Mouse (Mus musculus): ENCODE measurements at regions not wholly inside any gene's neighbourhood (a gene's known extent, or its start where the extent isn't known, plus 50 kb on each side); places are given as distances from the start of the nearest gene placed in this dataset.

- no peaks in the 10 kb centered on the region for H3K4me1 ChIP-seq
- no peak overlapping the region for H3K4me3 ChIP-seq
- H3K27ac ChIP-seq (replicated peaks), result no peak overlapping the region
- H3K9me3 ChIP-seq, result no peaks in the 10 kb centered on the region
- 59% methylated on average over 4 of the region's 4 CpGs for WGBS
- no peaks in the 10 kb centered on the region for H3K36me3 ChIP-seq (replicated peaks)
- H3K27me3 ChIP-seq (replicated peaks; ENCODE audit: low read depth, poor library complexity, severe bottlenecking), result no peaks in the 10 kb centered on the region
- no peak for DNase-seq (ENCODE audit: low spot score)
Observed at GRCm38 (mm10) chr3:42154909-42155308, 412.5 kb downstream of the D3Ertd751e start.

GRCm38 (mm10) chr3:42163666-42164065, 421.3 kb downstream of the D3Ertd751e start:
- no peaks in the 10 kb centered on the region for H3K36me3 ChIP-seq (replicated peaks)
- H3K9me3 ChIP-seq, result no peaks in the 10 kb centered on the region
- H3K27me3 ChIP-seq (replicated peaks; ENCODE audit: low read depth, poor library complexity, severe bottlenecking), result no peaks in the 10 kb centered on the region
- WGBS, result 69% methylated on average over 3 of the region's 3 CpGs
- DNase-seq (ENCODE audit: low spot score), result no peak
- H3K4me3 ChIP-seq, result no peak overlapping the region
- no peaks in the 10 kb centered on the region for H3K4me1 ChIP-seq
- H3K27ac ChIP-seq (replicated peaks), result no peak overlapping the region

DNA sequence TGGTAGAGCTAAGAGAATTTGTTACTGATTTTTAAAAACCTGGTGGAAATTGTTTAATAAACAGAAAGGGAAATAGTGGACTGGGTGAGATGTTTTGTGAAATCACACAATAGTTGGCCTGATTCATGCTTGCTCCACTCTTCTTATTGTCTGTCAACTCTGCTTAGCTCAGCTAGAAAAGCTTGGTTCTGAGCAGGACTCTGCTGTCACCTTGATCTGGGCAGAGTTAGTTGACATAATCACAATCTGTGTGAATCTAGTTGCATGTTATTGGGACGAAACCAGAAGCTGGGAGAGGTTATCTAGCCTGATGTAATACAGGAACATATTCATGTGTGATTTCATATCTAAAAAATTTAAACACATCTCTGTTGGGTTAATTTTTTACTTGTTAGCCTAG, 456.8 kb downstream of the D3Ertd751e start:
- H3K4me3 ChIP-seq, result no peak overlapping the region
- H3K27ac ChIP-seq (replicated peaks), result no peak overlapping the region
- H3K27me3 ChIP-seq (replicated peaks; ENCODE audit: low read depth, poor library complexity, severe bottlenecking), result no peaks in the 10 kb centered on the region
- 80% methylated on average over 1 of the region's 1 CpGs for WGBS
- no peak for DNase-seq (ENCODE audit: low spot score)
- H3K36me3 ChIP-seq (replicated peaks), result no peaks in the 10 kb centered on the region
- no peaks in the 10 kb centered on the region for H3K4me1 ChIP-seq
- no peaks in the 10 kb centered on the region for H3K9me3 ChIP-seq

DNA sequence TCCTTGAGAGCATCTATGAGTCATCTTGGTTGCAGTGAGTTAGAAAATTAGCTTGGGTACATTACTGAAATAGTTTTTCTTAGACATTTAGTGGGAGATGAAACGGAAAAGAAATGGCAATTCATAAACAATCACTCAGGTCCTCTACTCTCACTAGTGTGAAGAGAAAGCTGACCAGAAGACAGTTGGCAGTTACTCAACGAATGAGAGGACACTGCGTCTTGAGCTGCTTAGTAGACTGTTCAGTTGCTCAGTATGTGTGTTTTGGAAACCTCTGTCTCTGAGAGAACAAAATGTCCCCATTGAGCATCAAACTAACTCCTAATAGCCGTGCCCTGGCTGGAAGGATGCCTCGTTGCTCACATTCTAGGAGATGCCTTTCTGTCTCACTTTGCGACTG, 459.0 kb downstream of the D3Ertd751e start:
- no peak for DNase-seq (ENCODE audit: low spot score)
- H3K4me1 ChIP-seq, result no peaks in the 10 kb centered on the region
- no peaks in the 10 kb centered on the region for H3K36me3 ChIP-seq (replicated peaks)
- H3K27ac ChIP-seq (replicated peaks), result no peak overlapping the region
- no peaks in the 10 kb centered on the region for H3K27me3 ChIP-seq (replicated peaks; ENCODE audit: low read depth, poor library complexity, severe bottlenecking)
- 91% methylated on average over 6 of the region's 6 CpGs for WGBS
- no peaks in the 10 kb centered on the region for H3K9me3 ChIP-seq
- H3K4me3 ChIP-seq, result no peak overlapping the region

GRCm38 (mm10) chr3:42205640-42206039, 463.2 kb downstream of the D3Ertd751e start:
- DNase-seq (ENCODE audit: low spot score), result no peak
- Histone ChIP-seq H3K9me3 (no peaks in the 10 kb centered on the region), H3K36me3 (replicated peaks) (no peaks in the 10 kb centered on the region), H3K4me3 (no peak overlapping the region), H3K27ac (replicated peaks) (no peak overlapping the region), H3K4me1 (no peaks in the 10 kb centered on the region), H3K27me3 (replicated peaks; ENCODE audit: low read depth, poor library complexity, severe bottlenecking) (no peaks in the 10 kb centered on the region)
- WGBS, result 92% methylated on average over 4 of the region's 4 CpGs

DNA sequence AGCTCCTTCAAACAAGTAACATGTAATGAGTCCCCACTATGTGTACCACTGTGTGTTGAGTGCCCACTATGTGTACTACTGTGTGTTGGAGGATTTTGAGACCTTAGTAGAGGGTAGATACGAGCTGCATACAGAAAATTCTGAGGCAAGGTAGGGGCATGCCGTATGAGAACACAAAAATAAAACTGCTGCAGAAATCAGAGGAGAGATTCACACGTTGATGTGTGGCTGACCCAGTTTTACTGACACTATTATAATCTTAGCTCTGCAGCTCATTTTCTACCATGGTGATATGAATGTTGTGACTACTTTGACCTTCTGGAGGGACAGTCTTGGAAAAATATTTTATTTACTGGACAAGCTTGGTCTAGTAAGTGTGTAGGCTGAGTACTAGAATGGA, 469.0 kb downstream of the D3Ertd751e start:
- Histone ChIP-seq H3K27ac (replicated peaks) (no peak overlapping the region), H3K4me3 (no peak overlapping the region), H3K4me1 (no peaks in the 10 kb centered on the region), H3K9me3 (no peaks in the 10 kb centered on the region), H3K27me3 (replicated peaks; ENCODE audit: low read depth, poor library complexity, severe bottlenecking) (no peaks in the 10 kb centered on the region), H3K36me3 (replicated peaks) (no peaks in the 10 kb centered on the region)
- 83% methylated on average over 3 of the region's 3 CpGs for WGBS
- no peak for DNase-seq (ENCODE audit: low spot score)

GRCm38 (mm10) chr3:42212456-42212855, 470.0 kb downstream of the D3Ertd751e start:
- Histone ChIP-seq H3K9me3 (no peaks in the 10 kb centered on the region), H3K36me3 (replicated peaks) (no peaks in the 10 kb centered on the region), H3K4me3 (no peak overlapping the region), H3K27me3 (replicated peaks; ENCODE audit: low read depth, poor library complexity, severe bottlenecking) (no peaks in the 10 kb centered on the region), H3K27ac (replicated peaks) (no peak overlapping the region), H3K4me1 (no peaks in the 10 kb centered on the region)
- no peak for DNase-seq (ENCODE audit: low spot score)
- WGBS, result 82% methylated on average over 5 of the region's 5 CpGs

GRCm38 (mm10) chr3:42213163-42213562, 470.8 kb downstream of the D3Ertd751e start:
- H3K27ac ChIP-seq (replicated peaks), result no peak overlapping the region
- H3K4me3 ChIP-seq, result no peak overlapping the region
- H3K9me3 ChIP-seq, result no peaks in the 10 kb centered on the region
- H3K27me3 ChIP-seq (replicated peaks; ENCODE audit: low read depth, poor library complexity, severe bottlenecking), result no peaks in the 10 kb centered on the region
- 81% methylated on average over 6 of the region's 6 CpGs for WGBS
- H3K36me3 ChIP-seq (replicated peaks), result no peaks in the 10 kb centered on the region
- H3K4me1 ChIP-seq, result no peaks in the 10 kb centered on the region
- no peak for DNase-seq (ENCODE audit: low spot score)

DNA sequence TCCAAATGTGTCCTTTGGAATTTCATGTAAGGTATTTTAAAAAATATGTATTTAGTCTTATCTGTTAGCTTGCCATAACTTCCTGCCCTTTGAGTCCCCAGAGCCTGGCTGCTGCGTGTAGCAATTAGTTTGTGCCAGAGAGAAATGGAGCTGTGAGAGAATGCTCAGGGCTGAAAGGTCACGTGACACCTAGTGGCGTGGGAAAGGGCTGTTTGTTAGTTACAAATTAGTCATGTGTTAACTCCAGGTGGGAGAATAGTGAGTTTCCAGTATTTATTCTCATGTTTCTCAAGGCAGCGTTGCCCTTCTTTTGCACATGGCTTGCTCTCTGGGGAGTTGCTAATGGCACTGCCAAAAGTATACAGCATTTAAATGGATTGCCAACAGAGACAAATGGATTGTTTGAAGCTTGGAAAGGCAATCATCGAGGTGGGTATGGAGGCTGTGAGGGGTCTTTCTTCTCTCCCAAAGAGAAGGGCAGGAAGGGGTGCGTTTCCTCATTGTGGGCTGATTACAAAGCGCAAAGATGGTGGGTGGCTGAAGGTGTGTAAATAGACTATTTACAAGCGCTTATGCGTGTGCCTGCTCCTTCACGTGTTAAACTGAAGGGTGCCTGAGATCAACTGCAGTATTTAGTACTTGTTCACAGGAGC, 472.3 kb downstream of the D3Ertd751e start:
- H3K36me3 ChIP-seq (replicated peaks), result no peaks in the 10 kb centered on the region
- H3K4me1 ChIP-seq, result no peaks in the 10 kb centered on the region
- 70% methylated on average over 10 of the region's 10 CpGs for WGBS
- DNase-seq (ENCODE audit: low spot score), result peak; percentile 11
- no peaks in the 10 kb centered on the region for H3K9me3 ChIP-seq
- H3K4me3 ChIP-seq, result no peak overlapping the region
- no peak overlapping the region for H3K27ac ChIP-seq (replicated peaks)
- no peaks in the 10 kb centered on the region for H3K27me3 ChIP-seq (replicated peaks; ENCODE audit: low read depth, poor library complexity, severe bottlenecking)

DNA sequence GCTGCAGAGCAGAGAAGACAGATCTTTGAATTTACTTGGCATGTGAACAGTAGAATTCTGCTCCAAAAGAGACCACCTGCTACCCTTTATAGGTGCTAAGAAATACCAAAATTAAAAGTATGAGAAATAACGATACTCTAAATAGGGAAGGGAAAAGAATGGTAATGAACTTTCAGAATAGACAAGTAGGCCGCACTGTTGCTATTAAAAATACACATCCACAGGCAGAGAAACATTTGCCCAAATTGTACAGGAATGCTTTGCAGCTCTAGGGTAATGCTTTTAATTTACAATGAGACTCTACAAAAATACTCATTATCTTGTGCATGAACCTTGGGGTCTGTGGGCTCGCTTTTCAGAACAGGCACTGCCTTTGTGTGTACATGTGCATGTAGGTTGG, 476.3 kb downstream of the D3Ertd751e start:
- Histone ChIP-seq H3K36me3 (replicated peaks) (no peaks in the 10 kb centered on the region), H3K27me3 (replicated peaks; ENCODE audit: low read depth, poor library complexity, severe bottlenecking) (no peaks in the 10 kb centered on the region), H3K4me1 (no peaks in the 10 kb centered on the region), H3K9me3 (no peaks in the 10 kb centered on the region), H3K27ac (replicated peaks) (no peak overlapping the region), H3K4me3 (no peak overlapping the region)
- no peak for DNase-seq (ENCODE audit: low spot score)
- WGBS, result 89% methylated on average over 3 of the region's 3 CpGs

DNA sequence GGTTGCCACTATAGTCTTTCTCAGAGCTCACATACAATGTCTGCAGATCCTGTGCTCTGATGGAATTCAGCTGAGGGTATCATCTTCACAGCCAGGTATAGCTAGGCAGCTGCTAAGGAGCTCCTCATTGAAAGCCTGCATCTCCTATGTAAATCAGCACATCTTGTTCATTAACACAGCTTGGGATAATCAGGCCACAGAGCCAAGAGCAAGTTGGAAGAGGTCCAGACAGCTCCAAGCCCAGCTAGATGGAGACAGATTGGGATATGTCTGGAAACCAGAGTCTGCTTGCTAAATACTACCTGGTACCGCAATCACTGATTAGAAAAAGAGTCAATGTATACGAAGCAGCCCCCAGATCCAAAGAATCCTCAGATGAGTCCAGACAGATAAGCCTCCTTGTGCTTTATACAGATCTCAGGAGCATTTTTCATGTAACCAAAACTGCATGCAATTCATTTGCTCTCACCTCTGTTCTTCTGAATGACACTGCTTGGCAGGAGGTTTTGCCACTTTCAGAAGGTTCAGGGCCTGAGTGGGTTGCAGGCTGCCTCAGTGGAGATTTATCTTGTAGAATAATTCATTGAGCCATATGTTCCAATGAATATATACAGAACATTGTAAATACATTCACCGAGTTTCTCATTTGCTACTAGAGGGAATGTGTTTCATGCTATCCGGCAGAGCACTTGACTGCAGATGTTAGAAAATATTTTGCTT, 485.4 kb downstream of the D3Ertd751e start:
- Histone ChIP-seq H3K36me3 (replicated peaks) (no peaks in the 10 kb centered on the region), H3K9me3 (0 out of 2 replicates have a peak, but pooled peaks cover 2% of the 10 kb centered on the region), H3K27ac (replicated peaks) (no peak overlapping the region), H3K4me3 (no peak overlapping the region), H3K27me3 (replicated peaks; ENCODE audit: low read depth, poor library complexity, severe bottlenecking) (no peaks in the 10 kb centered on the region), H3K4me1 (no peaks in the 10 kb centered on the region)
- WGBS, result 90% methylated on average over 4 of the region's 4 CpGs
- DNase-seq (ENCODE audit: low spot score), result no peak

- Histone ChIP-seq H3K4me3 (no peak overlapping the region), H3K27ac (replicated peaks) (no peak overlapping the region), H3K9me3 (0 out of 2 replicates have a peak, but pooled peaks cover 2% of the 10 kb centered on the region), H3K4me1 (no peaks in the 10 kb centered on the region), H3K36me3 (replicated peaks) (no peaks in the 10 kb centered on the region), H3K27me3 (replicated peaks; ENCODE audit: low read depth, poor library complexity, severe bottlenecking) (no peaks in the 10 kb centered on the region)
- DNase-seq (ENCODE audit: low spot score), result no peak
- 82% methylated on average over 3 of the region's 3 CpGs for WGBS
Observed at GRCm38 (mm10) chr3:42228399-42228755, 486.0 kb downstream of the D3Ertd751e start.

- no peak for DNase-seq (ENCODE audit: low spot score)
- Histone ChIP-seq H3K4me1 (no peaks in the 10 kb centered on the region), H3K9me3 (0 out of 2 replicates have a peak, but pooled peaks cover 2% of the 10 kb centered on the region), H3K27me3 (replicated peaks; ENCODE audit: low read depth, poor library complexity, severe bottlenecking) (no peaks in the 10 kb centered on the region), H3K36me3 (replicated peaks) (no peaks in the 10 kb centered on the region), H3K27ac (replicated peaks) (no peak overlapping the region), H3K4me3 (no peak overlapping the region)
- WGBS, result 90% methylated on average over 5 of the region's 5 CpGs
Observed at GRCm38 (mm10) chr3:42232268-42232667, 489.9 kb downstream of the D3Ertd751e start.

All from embryonic facial prominence, embryonic 10.5 days (tissue).